Mouse (Mus musculus) large intestine, adult 2 months (tissue): Measurements from ENCODE around the gene Cdk5r1. TPM values are rescaled to one million over a fixed set of nuclear protein-coding genes. Genes with fewer than 3 reads are reported as not detected.
"Not testable (repeated sequence)": the region's sequence is repeated elsewhere in the genome, so short reads cannot be mapped to it uniquely, and the experiment has no call there.

Source experiments
- DNase-seq: peaks from one replicate; pipeline ENCODE4 v3.0.0-alpha.2; 2012; ENCODE audit warnings: low read depth, low spot score
- WGBS: fragments of 180-500 bp; shearing (Covaris S2); methylation state at CpG from one replicate; pipeline ENCODE4 v1.1.7; 2018; 5-methylcytosine and 5-hydroxymethylcytosine counted together
- polyA plus RNA-seq: library from polyadenylated mRNA; depleted of rRNA; stranded (reverse); fragments of >200 nt; gene quantifications from 2 replicates; pipeline ENCODE4 v1.2.3, GENCODE M21; 2012; rRNA removed

The Cdk5r1 gene
- 0.58 and 1.0 TPM in 2 replicates for polyA plus RNA-seq

GRCm38 (mm10) chr11:80476222-80477189, at the start of gene Cdk5r1:
Gene Cdk5r1, plus strand, starts transcription at chr11:80477023.
- DNase-seq: peak; percentile 38
- WGBS: under 1% methylated on average over 102 of the region's 116 CpGs

GRCm38 (mm10) chr11:80428381-80429008, 48.3 kb upstream of the Cdk5r1 start, which contains the start of gene Psmd11:
Gene Psmd11, plus strand, starts transcription at chr11:80428615.
- peak; percentile 87 for DNase-seq
- under 1% methylated on average over 57 of the region's 58 CpGs for WGBS

- under 1% methylated on average over 37 of the region's 37 CpGs for WGBS
These were observed 47.8 kb upstream of the Cdk5r1 start for GRCm38 (mm10) chr11:80429009-80429475.

GRCm38 (mm10) chr11:80429500-80430166, 47.2 kb upstream of the Cdk5r1 start:
- DNase-seq: no peak
- WGBS: 29% methylated on average over 14 of the region's 14 CpGs

More at GRCm38 (mm10) chr11:80429009-80429475, 47.8 kb upstream of the Cdk5r1 start:
- no peak for DNase-seq

GRCm38 (mm10) chr11:80430366-80430910, 46.4 kb upstream of the Cdk5r1 start:
- WGBS: 88% methylated on average over 3 of the region's 3 CpGs
- no peak for DNase-seq

- 87% methylated on average over 3 of the region's 3 CpGs for WGBS
- DNase-seq: no peak
These were observed 29.9 kb upstream of the Cdk5r1 start for GRCm38 (mm10) chr11:80446916-80447315.

- WGBS: 93% methylated on average over 2 of the region's 2 CpGs
- no peak for DNase-seq
These were observed 27.0 kb upstream of the Cdk5r1 start for GRCm38 (mm10) chr11:80449859-80450258.

GRCm38 (mm10) chr11:80452242-80452641, 24.6 kb upstream of the Cdk5r1 start:
- WGBS: 83% methylated on average over 3 of the region's 3 CpGs
- DNase-seq: no peak

GRCm38 (mm10) chr11:80453198-80453597, 23.6 kb upstream of the Cdk5r1 start:
- WGBS: 93% methylated on average over 1 of the region's 1 CpGs

GRCm38 (mm10) chr11:80463605-80464130, 13.2 kb upstream of the Cdk5r1 start:
- not testable (repeated sequence) for DNase-seq
- WGBS: 72% methylated on average over 4 of the region's 4 CpGs

More at GRCm38 (mm10) chr11:80453198-80453597, 23.6 kb upstream of the Cdk5r1 start:
- no peak for DNase-seq

GRCm38 (mm10) chr11:80471836-80472605, 4.8 kb upstream of the Cdk5r1 start:
- no peak for DNase-seq
- WGBS: 80% methylated on average over 16 of the region's 16 CpGs

GRCm38 (mm10) chr11:80474175-80474691, 2.6 kb upstream of the Cdk5r1 start:
- no peak for DNase-seq
- WGBS: 62% methylated on average over 2 of the region's 2 CpGs

- 78% methylated on average over 11 of the region's 11 CpGs for WGBS
- no peak for DNase-seq
These were observed 2.0 kb upstream of the Cdk5r1 start for GRCm38 (mm10) chr11:80474846-80475245.

- DNase-seq: no peak
- WGBS: 92% methylated on average over 9 of the region's 9 CpGs
These were observed 1.3 kb upstream of the Cdk5r1 start for GRCm38 (mm10) chr11:80475544-80475943.

GRCm38 (mm10) chr11:80477341-80478199, 747 bp downstream of the Cdk5r1 start:
- 20% methylated on average over 54 of the region's 55 CpGs for WGBS
- DNase-seq: no peak

- 88% methylated on average over 14 of the region's 14 CpGs for WGBS
- DNase-seq: no peak
These were observed 2.0 kb downstream of the Cdk5r1 start for GRCm38 (mm10) chr11:80478694-80479412.

- DNase-seq: no peak
- WGBS: 64% methylated on average over 5 of the region's 5 CpGs
These were observed 2.6 kb downstream of the Cdk5r1 start for GRCm38 (mm10) chr11:80479425-80479824.
